Mouse (Mus musculus) lung, postnatal 0 days (tissue): ENCODE measurements around the gene Dock2.

Experiments
- CTCF ChIP-seq: IDR thresholded peaks from 2 replicates; pipeline ENCODE4 v1.5.1; 2016; ENCODE audit warnings: antibody characterized with exemption, mild to moderate bottlenecking
- EP300 ChIP-seq: IDR thresholded peaks from 2 replicates; pipeline ENCODE4 v1.6.1; 2016; ENCODE audit warnings: antibody characterized with exemption, mild to moderate bottlenecking, control low read depth

DNA sequence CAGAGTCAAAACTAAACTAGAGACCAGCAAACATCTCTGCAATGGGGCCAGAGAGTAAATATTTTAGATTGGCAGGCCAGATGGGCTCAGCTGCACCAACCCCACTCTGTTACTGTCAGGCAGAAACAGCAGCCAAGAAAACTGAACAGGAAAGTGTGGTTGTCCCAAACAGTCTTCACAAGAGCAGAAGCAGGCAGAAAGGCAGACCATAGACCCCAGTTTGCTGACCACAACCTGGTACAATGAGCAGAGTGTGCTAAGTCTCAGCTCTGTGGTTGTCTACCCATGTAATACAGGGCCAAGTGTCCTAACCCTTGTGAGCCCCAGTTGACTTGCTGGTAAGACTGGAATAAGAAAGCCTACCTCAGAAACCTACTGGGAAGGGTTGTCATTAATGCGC lies 543.4 kb downstream of the Dock2 start:
- TF ChIP-seq CTCF (no peak), EP300 (no peak)
